9 mouse cellular contexts compared by ENCODE assay signal in the genomic region with DNA sequence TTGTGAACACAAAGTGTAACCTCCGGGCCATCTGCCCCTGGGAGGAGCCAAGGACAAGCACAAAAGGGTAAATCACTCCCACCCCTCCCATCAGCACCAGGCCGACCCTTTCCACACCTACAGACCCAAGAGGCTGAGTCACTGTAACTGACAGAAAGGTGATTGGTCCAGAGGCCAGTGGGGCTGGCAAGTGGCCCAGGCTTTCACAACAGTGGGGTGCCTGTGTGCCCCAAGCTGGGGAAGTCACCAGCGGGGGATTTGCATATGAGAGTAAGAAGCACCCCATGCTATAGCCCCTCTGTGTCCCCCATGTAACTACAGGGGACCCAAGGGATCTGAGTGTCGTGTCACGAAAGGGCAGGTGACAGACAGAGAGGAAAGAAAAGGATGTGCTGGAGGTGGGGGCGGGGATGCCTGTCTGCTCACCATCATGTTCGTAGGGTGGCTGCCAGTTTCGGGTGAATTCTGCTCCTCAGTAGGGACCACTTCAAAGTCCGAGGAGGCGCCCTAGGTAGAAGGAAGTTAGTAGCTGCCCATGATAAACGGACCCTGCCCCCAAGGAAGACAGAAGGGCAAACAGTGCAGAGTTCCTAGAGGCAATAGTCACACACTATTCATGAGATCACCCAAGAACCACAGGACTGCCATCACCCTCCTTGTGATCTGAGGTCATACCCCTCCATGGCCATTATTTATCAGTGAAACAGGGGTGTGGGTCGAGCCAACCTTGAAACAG. TPM values are rescaled to one million over a fixed set of nuclear protein-coding genes. Genes with fewer than 3 reads are reported as not detected.
A peak's percentile ranks its signal among the peaks of the same experiment; 100 is the strongest.
DNase-seq lines count a peak whose midpoint lies in the region; ATAC-seq lines count a peak whose summit lies in the region.
"Had no signal": no experiment of that assay in that cellular context is flagged by ENCODE, and none has a peak within 500 bp of the region (broad histone marks: within the 10 kb centered on the region; RNA-seq: fewer than 3 reads in every experiment).

No protein-coding gene starts in this region.

- H3K4me3 ChIP-seq in liver, embryonic 15.5 days (replicated peaks), result no peak overlapping the region
- H3K4me3 ChIP-seq in stomach, embryonic 16.5 days (replicated peaks; ENCODE audit: low read length), result no peak overlapping the region
- H3K4me3 ChIP-seq: heart, embryonic 15.5 days had no signal

- H3K27me3 ChIP-seq in liver, embryonic 15.5 days, result no peaks in the 10 kb centered on the region
- no peaks in the 10 kb centered on the region for H3K27me3 ChIP-seq in stomach, embryonic 16.5 days (ENCODE audit: control insufficient read depth, insufficient read depth, low read length)
- H3K27me3 ChIP-seq: heart, embryonic 15.5 days had no signal

- no peak overlapping the region for H3K4me2 ChIP-seq in liver, embryonic 15.5 days
- no peak overlapping the region for H3K4me2 ChIP-seq in stomach, embryonic 16.5 days (ENCODE audit: low read depth, low read length)
- H3K4me2 ChIP-seq: heart, embryonic 15.5 days had no signal

- peaks cover 8% of the 10 kb centered on the region for H3K4me1 ChIP-seq in liver, embryonic 15.5 days (replicated peaks)
- peaks cover 12% of the 10 kb centered on the region for H3K4me1 ChIP-seq in stomach, embryonic 16.5 days (ENCODE audit: control insufficient read depth, insufficient read depth, low read length)

- no peaks in the 10 kb centered on the region for H3K9me3 ChIP-seq in liver, embryonic 15.5 days (replicated peaks)
- no peaks in the 10 kb centered on the region for H3K9me3 ChIP-seq in stomach, embryonic 16.5 days (replicated peaks; ENCODE audit: control insufficient read depth, low read length)
- H3K9me3 ChIP-seq: heart, embryonic 15.5 days had no signal

- H3K27ac ChIP-seq in liver, embryonic 15.5 days (replicated peaks), result no peak overlapping the region
- peak overlapping the region; percentile 16 for H3K27ac ChIP-seq in stomach, embryonic 16.5 days (ENCODE audit: low read length)
- H3K27ac ChIP-seq: heart, embryonic 15.5 days had no signal

- peak; percentile 48 for ATAC-seq in liver, embryonic 15.5 days (ENCODE audit: insufficient read depth)
- ATAC-seq in stomach, embryonic 16.5 days (ENCODE audit: insufficient read depth, low FRiP score), result peak; percentile 73; the same call in 1 of the 2 replicates

- no peak overlapping the region for H3K9ac ChIP-seq in liver, embryonic 15.5 days
- no peak overlapping the region for H3K9ac ChIP-seq in stomach, embryonic 16.5 days (ENCODE audit: low read length)
- H3K9ac ChIP-seq: heart, embryonic 15.5 days had no signal

- peaks cover 15% of the 10 kb centered on the region; the same call in 1 of the 2 replicates for H3K36me3 ChIP-seq in liver, embryonic 15.5 days (replicated peaks)
- H3K36me3 ChIP-seq in stomach, embryonic 16.5 days (ENCODE audit: control insufficient read depth, insufficient read depth, low read length), result 0 out of 2 replicates have a peak, but pooled peaks cover 8% of the 10 kb centered on the region

- DNase-seq in cerebellum, postnatal 36 days, result peak; percentile 32 to 38
- no peak for DNase-seq in cerebellum, postnatal 4 days (ENCODE audit: low spot score in 2 of 2)
- DNase-seq in urinary bladder, adult 18-20 months (ENCODE audit: low spot score in 2 of 2), result peak; percentile 37 to 39
- DNase-seq in urinary bladder, postnatal 4 days (ENCODE audit: low spot score in 2 of 2), result no peak
- no peak for DNase-seq in right cerebral cortex, postnatal 14 days
- DNase-seq in gastrocnemius, postnatal 25 days, result no peak

- 43% methylated on average over 12 of the region's 12 CpGs for WGBS in liver, embryonic 15.5 days (ENCODE audit: insufficient replicate concordance)
- 30% methylated on average over 12 of the region's 12 CpGs for WGBS in stomach, embryonic 16.5 days

RNA-seq across cellular contexts. Expression of a gene that starts 26.5 kb away (rescaled TPM):
- polyA plus RNA-seq in liver, embryonic 15.5 days (2015; fragmentation: Nextera tagmentation; extraction: Ambion mirVana), result 6.1 and 6.6 TPM in 2 replicates
- 21.3 and 23.1 TPM in 2 replicates for polyA plus RNA-seq in stomach, embryonic 16.5 days (2015; fragmentation: Nextera tagmentation; extraction: Ambion mirVana)
- total RNA-seq in gastrocnemius, postnatal 25 days (2021), result 10 to 100 TPM; 27.6 to 31.9 TPM

RNA-seq across cellular contexts. Expression of a gene that starts 34.0 kb away (rescaled TPM):
- polyA plus RNA-seq in liver, embryonic 15.5 days (2015; fragmentation: Nextera tagmentation; extraction: Ambion mirVana), result 43.1 and 43.3 TPM in 2 replicates
- 174 and 187 TPM in 2 replicates for polyA plus RNA-seq in stomach, embryonic 16.5 days (2015; fragmentation: Nextera tagmentation; extraction: Ambion mirVana)
- 10 to 100 TPM; 26.5 to 56.8 TPM for total RNA-seq in gastrocnemius, postnatal 25 days (2021)

Comparison
In these comparisons a context has a peak if more than half of its experiments do, and no peak if none do; other contexts are left out.
1. DNase-seq: peak in cerebellum, postnatal 36 days (2 of 2) and urinary bladder, adult 18-20 months (2 of 2); none in cerebellum, postnatal 4 days (0 of 2), urinary bladder, postnatal 4 days (0 of 2), right cerebral cortex, postnatal 14 days (single experiment) and gastrocnemius, postnatal 25 days (single experiment).